Comparison of ENCODE assay signal across 9 mouse cellular contexts in genomic region chr3:98915659-98916058, GRCm38 (mm10). TPM values are rescaled to one million over a fixed set of nuclear protein-coding genes. Genes with fewer than 3 reads are reported as not detected.
DNase-seq lines count a peak whose midpoint lies in the region; ATAC-seq and TF ChIP-seq lines count a peak whose summit lies in the region.
"Had no signal": no experiment of that assay in that cellular context is flagged by ENCODE, and none has a peak within 500 bp of the region (broad histone marks: within the 10 kb centered on the region; RNA-seq: fewer than 3 reads in every experiment).

No protein-coding gene starts in this region.

- no peak for ATAC-seq in kidney, embryonic 15.5 days (replicated peaks; ENCODE audit: low FRiP score)
- ATAC-seq in limb, embryonic 11.5 days (ENCODE audit: insufficient number of reproducible peaks, low FRiP score, low TSS enrichment, low read depth): no peak
- no peak for ATAC-seq in erythroblast, adult 5-6 weeks (replicated peaks; ENCODE audit: low FRiP score, poor library complexity, severe bottlenecking)

- no peak overlapping the region for H3K9ac ChIP-seq in kidney, embryonic 15.5 days
- H3K9ac ChIP-seq in limb, embryonic 11.5 days (ENCODE audit: low read length): no peak overlapping the region

- intact Hi-C loops in heart, postnatal 14 days (cut with DNase I): no loop called here

- no peaks in the 10 kb centered on the region for H3K36me3 ChIP-seq in kidney, adult 2 months (ENCODE audit: control insufficient read depth, insufficient read depth, low read length)
- no peaks in the 10 kb centered on the region for H3K36me3 ChIP-seq in kidney, embryonic 15.5 days
- no peaks in the 10 kb centered on the region for H3K36me3 ChIP-seq in limb, embryonic 11.5 days (ENCODE audit: control insufficient read depth, insufficient read depth, low read length)

- H3K4me2 ChIP-seq in kidney, embryonic 15.5 days: no peak overlapping the region
- H3K4me2 ChIP-seq in limb, embryonic 11.5 days (ENCODE audit: low read depth, severe bottlenecking): no peak overlapping the region

- H3K4me3 ChIP-seq in kidney, adult 2 months (ENCODE audit: insufficient read depth, low read depth, low read length): no peak overlapping the region
- no peak overlapping the region for H3K4me3 ChIP-seq in kidney, embryonic 15.5 days (replicated peaks)
- no peak overlapping the region for H3K4me3 ChIP-seq in limb, embryonic 11.5 days (ENCODE audit: low read depth, low read length)

- WGBS in kidney, adult 2 months: 2% methylated on average over 4 of the region's 4 CpGs
- 3% methylated on average over 4 of the region's 4 CpGs for WGBS in kidney, embryonic 15.5 days
- 2% methylated on average over 4 of the region's 4 CpGs for WGBS in limb, embryonic 11.5 days

- peaks cover 3% of the 10 kb centered on the region; the same call in 1 of the 2 replicates for H3K4me1 ChIP-seq in kidney, adult 2 months (ENCODE audit: control insufficient read depth, insufficient read depth, low read length)
- no peaks in the 10 kb centered on the region for H3K4me1 ChIP-seq in kidney, embryonic 15.5 days
- H3K4me1 ChIP-seq in limb, embryonic 11.5 days (ENCODE audit: control insufficient read depth, insufficient read depth, low read length): no peaks in the 10 kb centered on the region

- no peaks in the 10 kb centered on the region for H3K9me3 ChIP-seq in kidney, embryonic 15.5 days (replicated peaks)
- no peaks in the 10 kb centered on the region for H3K9me3 ChIP-seq in limb, embryonic 11.5 days (ENCODE audit: control insufficient read depth, low read length)

- peak; percentile 83 for TF ChIP-seq CTCF in kidney, adult 2 months (conservative IDR thresholded peaks at IDR 0.05; ENCODE audit: insufficient read depth, insufficient read length, low read depth, low read length)

- no peak overlapping the region for H3K27ac ChIP-seq in kidney, adult 2 months (ENCODE audit: insufficient read depth, low read depth, low read length)
- H3K27ac ChIP-seq in kidney, embryonic 15.5 days: no peak overlapping the region
- no peak overlapping the region for H3K27ac ChIP-seq in limb, embryonic 11.5 days (replicated peaks; ENCODE audit: low read depth, low read length)

- no peak for TF ChIP-seq POLR2A in kidney, adult 2 months (IDR thresholded peaks at IDR 0.05; ENCODE audit: low read depth, low read length)

- H3K27me3 ChIP-seq in kidney, adult 2 months (replicated peaks; ENCODE audit: control insufficient read depth, insufficient read depth, low read length): no peaks in the 10 kb centered on the region
- H3K27me3 ChIP-seq in kidney, embryonic 15.5 days: no peaks in the 10 kb centered on the region
- no peaks in the 10 kb centered on the region for H3K27me3 ChIP-seq in limb, embryonic 11.5 days (ENCODE audit: control insufficient read depth, insufficient read depth, low read length)

- DNase-seq in kidney, adult 2 months: peak; percentile 63
- peak; percentile 70 to 75 for DNase-seq in adrenal gland, adult 18-20 months (ENCODE audit: low spot score in 2 of 2)
- peak; percentile 74 for DNase-seq in embryo, embryonic 9.5 days (ENCODE audit: extremely low spot score)
- peak; percentile 36 to 57 for DNase-seq in heart, postnatal 14 days
- peak; percentile 90 for DNase-seq in limb, embryonic 11.5 days (ENCODE audit: low spot score)
- peak; percentile 53 for DNase-seq in retina, postnatal 1 day

RNA-seq across cellular contexts. Expression of gene Hao2, which starts 22.6 kb away (rescaled TPM):
- polyA plus RNA-seq in kidney, adult 2 months (2012; rRNA removed): 424 and 426 TPM in 2 replicates
- 27.5 and 28.8 TPM in 2 replicates for polyA plus RNA-seq in kidney, embryonic 15.5 days (2015; fragmentation: Nextera tagmentation; extraction: Ambion mirVana)
- 100 to 1,000 TPM; 331 to 334 TPM for total RNA-seq in adrenal gland, adult 18-20 months (2021)
- not detected for total RNA-seq in heart, postnatal 14 days (2021)
- polyA plus RNA-seq in limb, embryonic 11.5 days (2014; fragmentation: Nextera tagmentation; extraction: Ambion mirVana): not detected in 2 replicates
- total RNA-seq in erythroblast, adult 5-6 weeks (2015; ENCODE audit: low replicate concordance): not detected in 2 replicates
- not detected in 2 replicates for total RNA-seq in erythroblast, adult 5-6 weeks (2017; ENCODE audit: low replicate concordance)

RNA-seq across cellular contexts. Expression of gene Hsd3b1, which starts 56.1 kb away (rescaled TPM):
- polyA plus RNA-seq in kidney, adult 2 months (2012; rRNA removed): 0.22 and 21.5 TPM in 2 replicates
- polyA plus RNA-seq in kidney, embryonic 15.5 days (2015; fragmentation: Nextera tagmentation; extraction: Ambion mirVana): 13.6 and 41.4 TPM in 2 replicates
- over 10,000 TPM in 1 of 2 experiments, 1,000 to 10,000 TPM in 1; 7,764 to 16,960 TPM for total RNA-seq in adrenal gland, adult 18-20 months (2021)
- not detected for total RNA-seq in heart, postnatal 14 days (2021)
- polyA plus RNA-seq in limb, embryonic 11.5 days (2014; fragmentation: Nextera tagmentation; extraction: Ambion mirVana): 0.14 and 0.17 TPM in 2 replicates
- total RNA-seq in erythroblast, adult 5-6 weeks (2015; ENCODE audit: low replicate concordance): not detected in 2 replicates
- not detected in 2 replicates for total RNA-seq in erythroblast, adult 5-6 weeks (2017; ENCODE audit: low replicate concordance)
- polyA plus RNA-seq: gonadal fat pad, adult 2 months had no signal

Comparison
In these comparisons a context has a peak if more than half of its experiments do, and no peak if none do; other contexts are left out.
1. RNA of gene Hao2, which starts 22.6 kb away (total RNA-seq): 331 to 334 TPM in adrenal gland, adult 18-20 months; not detected in heart, postnatal 14 days and not detected in erythroblast, adult 5-6 weeks; every median in the first group is over 100 times any median in the second.
2. RNA of gene Hsd3b1, which starts 56.1 kb away (total RNA-seq): 7,764 to 16,960 TPM in adrenal gland, adult 18-20 months; not detected in heart, postnatal 14 days and not detected in erythroblast, adult 5-6 weeks; every median in the first group is over 1,000 times any median in the second.
3. Peak in every context shown above with its lines, with median percentiles within 50 percentile points of each other: DNase-seq.